Mouse (Mus musculus) limb, embryonic 12.5 days (tissue): ENCODE measurements around the gene Fam219a. TPM values are rescaled to one million over a fixed set of nuclear protein-coding genes. Genes with fewer than 3 reads are reported as not detected.
A peak's percentile ranks its signal among the peaks of the same experiment; 100 is the strongest.

Experiments used
- ATAC-seq: fragments of 200-750 bp; cut with Nextera tagmentation; 2 replicates; pipeline ENCODE4 v1.8.0; 2017; ENCODE audit warnings: low read depth, moderate TSS enrichment; ENCODE audit not compliant: insufficient number of reproducible peaks, insufficient read depth, low FRiP score, low TSS enrichment
- H3K27ac ChIP-seq: fragments of 300-500 bp; sonication (generic); 2 replicates; pipeline ENCODE4 v1.5.1; 2016; ENCODE audit warnings: mild to moderate bottlenecking, moderate library complexity
- H3K27me3 ChIP-seq: fragments of 300-500 bp; sonication (generic); 2 replicates; pipeline ENCODE4 v1.6.1; 2016; ENCODE audit warnings: mild to moderate bottlenecking, moderate library complexity
- H3K36me3 ChIP-seq: fragments of 300-500 bp; sonication (generic); 2 replicates; pipeline ENCODE4 v1.6.1; 2016; ENCODE audit warnings: mild to moderate bottlenecking, moderate library complexity
- H3K4me1 ChIP-seq: fragments of 300-500 bp; sonication (generic); replicated peaks from 2 replicates; pipeline ENCODE4 v1.6.1; 2016
- H3K4me2 ChIP-seq: fragments of 300-500 bp; sonication (generic); 2 replicates; pipeline ENCODE4 v1.6.1; 2016; ENCODE audit warnings: mild to moderate bottlenecking, moderate library complexity
- H3K4me3 ChIP-seq: fragments of 300-500 bp; sonication (generic); replicated peaks from 2 replicates; pipeline ENCODE4 v1.5.1; 2016; ENCODE audit warnings: mild to moderate bottlenecking
- H3K9ac ChIP-seq: fragments of 300-500 bp; sonication (generic); replicated peaks from 2 replicates; pipeline ENCODE4 v1.6.1; 2016; ENCODE audit warnings: mild to moderate bottlenecking, moderate library complexity
- H3K9me3 ChIP-seq: fragments of 300-500 bp; sonication (generic); 2 replicates; pipeline ENCODE4 v1.6.1; 2016; ENCODE audit warnings: mild to moderate bottlenecking, moderate library complexity
- WGBS: fragments of 180-500 bp; shearing (Covaris S2); methylation state at CpG from one replicate; pipeline ENCODE4 v1.1.7; 2016; 5-methylcytosine and 5-hydroxymethylcytosine counted together
- polyA plus RNA-seq: library from polyadenylated mRNA; unstranded; fragments of >200 nt; fragmentation: Nextera tagmentation; extraction: Ambion mirVana; gene quantifications from 2 replicates; pipeline ENCODE4 v1.2.1, GENCODE M21; 2016

Gene Fam219a
- polyA plus RNA-seq, 1 experiment from 2014 or later: 2.4 TPM

DNA sequence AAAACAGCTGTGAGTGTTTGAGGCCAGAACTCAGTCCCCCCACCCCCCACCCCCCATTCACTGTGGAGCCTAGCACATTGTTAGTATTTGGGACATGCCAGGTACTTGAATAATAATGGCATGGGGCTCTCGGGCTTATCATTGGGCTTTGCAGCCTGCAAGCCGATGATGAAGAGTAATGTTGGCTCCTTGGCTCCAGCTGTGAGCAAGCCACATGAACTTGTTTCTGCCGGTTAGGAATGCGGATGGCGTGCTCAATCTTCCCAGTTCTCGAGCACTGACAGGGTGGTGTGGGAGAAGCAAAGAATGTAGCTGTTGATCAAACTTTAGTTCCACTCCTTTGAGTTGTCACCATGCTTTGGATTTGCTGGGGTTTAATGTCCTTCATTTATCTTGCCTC is 6.6 kb upstream of the Fam219a start:
- H3K4me3 ChIP-seq: no peak overlapping the region
- H3K27me3 ChIP-seq: peaks cover 24% of the 10 kb centered on the region
- 37% methylated on average over 6 of the region's 6 CpGs for WGBS
- no peak overlapping the region for H3K4me2 ChIP-seq
- no peak overlapping the region for H3K9ac ChIP-seq
- H3K4me1 ChIP-seq: no peaks in the 10 kb centered on the region
- no peak for ATAC-seq
- H3K9me3 ChIP-seq: no peaks in the 10 kb centered on the region
- H3K36me3 ChIP-seq: no peaks in the 10 kb centered on the region
- H3K27ac ChIP-seq: no peak overlapping the region

DNA sequence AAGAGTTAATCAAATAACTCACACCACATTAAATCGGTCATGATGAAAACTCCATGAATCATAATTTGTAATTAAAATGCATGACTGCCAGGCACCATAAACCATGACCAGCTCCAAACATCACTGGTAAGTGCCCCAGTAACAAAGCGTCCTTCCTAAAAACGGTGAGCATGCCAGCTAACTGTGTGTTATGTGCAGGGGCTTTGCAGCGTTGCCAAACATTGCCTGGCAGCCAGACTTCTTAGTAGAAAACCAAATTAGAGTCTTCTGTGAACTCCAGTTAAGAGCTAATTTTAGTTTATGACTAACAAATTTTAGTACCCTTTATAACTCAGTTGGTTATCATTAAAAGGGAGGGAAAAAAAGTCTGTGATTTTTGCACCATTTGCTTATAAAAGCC is 4.2 kb upstream of the Fam219a start:
- H3K4me3 ChIP-seq: no peak overlapping the region
- WGBS: 62% methylated on average over 4 of the region's 4 CpGs
- no peaks in the 10 kb centered on the region for H3K9me3 ChIP-seq
- H3K4me1 ChIP-seq: peaks cover 12% of the 10 kb centered on the region
- H3K27ac ChIP-seq: no peak overlapping the region
- no peak for ATAC-seq
- H3K27me3 ChIP-seq: peaks cover 34% of the 10 kb centered on the region
- no peak overlapping the region for H3K9ac ChIP-seq
- no peaks in the 10 kb centered on the region for H3K36me3 ChIP-seq
- H3K4me2 ChIP-seq: no peak overlapping the region

GRCm38 (mm10) chr4:41571490-41571889 is 2.2 kb upstream of the Fam219a start:
- no peak overlapping the region for H3K4me2 ChIP-seq
- no peaks in the 10 kb centered on the region for H3K9me3 ChIP-seq
- no peak overlapping the region for H3K4me3 ChIP-seq
- no peak for ATAC-seq
- 24% methylated on average over 5 of the region's 5 CpGs for WGBS
- H3K27me3 ChIP-seq: peaks cover 51% of the 10 kb centered on the region
- H3K27ac ChIP-seq: no peak overlapping the region
- H3K36me3 ChIP-seq: no peaks in the 10 kb centered on the region
- H3K9ac ChIP-seq: no peak overlapping the region
- H3K4me1 ChIP-seq: peaks cover 18% of the 10 kb centered on the region

- Histone ChIP-seq H3K4me3 (peak overlapping the region; percentile 70), H3K27me3 (peaks cover 71% of the 10 kb centered on the region), H3K9me3 (no peaks in the 10 kb centered on the region), H3K4me1 (peaks cover 18% of the 10 kb centered on the region), H3K27ac (no peak overlapping the region), H3K36me3 (no peaks in the 10 kb centered on the region), H3K9ac (peak overlapping the region; percentile 67), H3K4me2 (peak overlapping the region; percentile 99)
- under 1% methylated on average over 57 of the region's 58 CpGs for WGBS
- peak; percentile 76; the same call in 1 of the 2 replicates for ATAC-seq
Measured at GRCm38 (mm10) chr4:41568682-41569410, 492 bp downstream of the Fam219a start.

DNA sequence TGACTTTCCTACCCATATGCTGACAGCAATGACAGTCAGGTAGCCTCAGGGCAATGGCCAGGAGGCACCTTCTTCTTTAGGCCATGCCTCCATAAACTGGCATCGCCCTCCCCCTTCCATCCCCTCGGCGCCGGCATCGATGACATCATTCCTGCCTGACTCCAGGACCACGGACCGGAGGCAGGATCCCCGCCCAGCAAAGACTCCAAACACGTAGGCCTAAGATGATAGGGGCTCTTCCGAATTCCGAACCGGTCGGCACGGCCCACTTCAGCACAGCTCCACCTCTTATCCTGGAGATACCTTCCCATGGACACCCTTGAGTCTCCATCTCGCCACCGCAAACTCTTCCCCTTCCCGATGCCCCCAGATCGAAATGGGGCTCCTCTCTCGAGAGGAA is 1.1 kb downstream of the Fam219a start:
- no peaks in the 10 kb centered on the region for H3K9me3 ChIP-seq
- H3K27ac ChIP-seq: no peak overlapping the region
- peaks cover 18% of the 10 kb centered on the region for H3K4me1 ChIP-seq
- H3K9ac ChIP-seq: 0 out of 2 replicates have a peak overlapping the region, but pooled peaks have one; percentile 67
- peak overlapping the region; percentile 99 for H3K4me2 ChIP-seq
- H3K27me3 ChIP-seq: peaks cover 72% of the 10 kb centered on the region
- H3K36me3 ChIP-seq: no peaks in the 10 kb centered on the region
- peak overlapping the region; percentile 70 for H3K4me3 ChIP-seq
- no peak for ATAC-seq
- WGBS: 6% methylated on average over 19 of the region's 19 CpGs

DNA sequence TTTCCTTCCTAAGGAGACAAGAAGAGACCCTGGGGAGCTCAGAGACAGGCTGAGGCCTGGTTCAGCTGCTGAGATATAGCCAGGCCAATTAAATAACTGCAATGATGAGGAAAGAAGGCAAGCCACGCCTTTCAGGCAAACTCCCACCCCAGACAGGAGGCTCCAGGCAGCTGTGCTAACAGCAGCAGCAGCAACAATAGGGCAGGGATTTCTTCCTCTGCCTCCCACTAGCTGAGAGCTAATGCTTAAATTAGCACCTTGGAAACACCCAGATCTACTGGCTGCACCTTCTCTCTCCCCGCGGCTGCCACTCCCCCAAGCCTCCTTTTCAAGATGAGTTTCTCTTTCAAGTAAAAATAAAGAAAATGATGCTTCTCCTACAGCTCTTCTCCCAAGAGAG is 3.2 kb downstream of the Fam219a start:
- no peaks in the 10 kb centered on the region for H3K36me3 ChIP-seq
- H3K4me1 ChIP-seq: peaks cover 18% of the 10 kb centered on the region
- WGBS: 7% methylated on average over 3 of the region's 3 CpGs
- H3K4me2 ChIP-seq: no peak overlapping the region
- H3K27me3 ChIP-seq: peaks cover 67% of the 10 kb centered on the region
- ATAC-seq: no peak
- no peak overlapping the region for H3K9ac ChIP-seq
- no peak overlapping the region for H3K4me3 ChIP-seq
- no peaks in the 10 kb centered on the region for H3K9me3 ChIP-seq
- no peak overlapping the region for H3K27ac ChIP-seq

- no peaks in the 10 kb centered on the region for H3K9me3 ChIP-seq
- no peak overlapping the region for H3K9ac ChIP-seq
- ATAC-seq: no peak
- H3K36me3 ChIP-seq: no peaks in the 10 kb centered on the region
- WGBS: 91% methylated on average over 5 of the region's 5 CpGs
- H3K4me2 ChIP-seq: no peak overlapping the region
- peaks cover 5% of the 10 kb centered on the region for H3K4me1 ChIP-seq
- H3K27me3 ChIP-seq: peaks cover 56% of the 10 kb centered on the region
- no peak overlapping the region for H3K27ac ChIP-seq
- no peak overlapping the region for H3K4me3 ChIP-seq
Measured at GRCm38 (mm10) chr4:41563297-41563696, 6.0 kb downstream of the Fam219a start.

- H3K4me2 ChIP-seq: no peak overlapping the region
- peaks cover 30% of the 10 kb centered on the region for H3K27me3 ChIP-seq
- 79% methylated on average over 3 of the region's 3 CpGs for WGBS
- no peak for ATAC-seq
- H3K9ac ChIP-seq: no peak overlapping the region
- no peaks in the 10 kb centered on the region for H3K36me3 ChIP-seq
- peaks cover 9% of the 10 kb centered on the region; the same call in 1 of the 2 replicates for H3K4me1 ChIP-seq
- no peak overlapping the region for H3K4me3 ChIP-seq
- no peaks in the 10 kb centered on the region for H3K9me3 ChIP-seq
- H3K27ac ChIP-seq: no peak overlapping the region
Measured at GRCm38 (mm10) chr4:41557092-41557491, 12.2 kb downstream of the Fam219a start.

- Histone ChIP-seq H3K4me1 (peaks cover 10% of the 10 kb centered on the region; the same call in 1 of the 2 replicates), H3K9ac (no peak overlapping the region), H3K36me3 (no peaks in the 10 kb centered on the region), H3K4me3 (no peak overlapping the region), H3K9me3 (no peaks in the 10 kb centered on the region), H3K27me3 (peaks cover 27% of the 10 kb centered on the region), H3K27ac (no peak overlapping the region), H3K4me2 (no peak overlapping the region)
- no peak for ATAC-seq
- WGBS: 48% methylated on average over 5 of the region's 5 CpGs
Measured at GRCm38 (mm10) chr4:41556311-41556953, 12.9 kb downstream of the Fam219a start.

DNA sequence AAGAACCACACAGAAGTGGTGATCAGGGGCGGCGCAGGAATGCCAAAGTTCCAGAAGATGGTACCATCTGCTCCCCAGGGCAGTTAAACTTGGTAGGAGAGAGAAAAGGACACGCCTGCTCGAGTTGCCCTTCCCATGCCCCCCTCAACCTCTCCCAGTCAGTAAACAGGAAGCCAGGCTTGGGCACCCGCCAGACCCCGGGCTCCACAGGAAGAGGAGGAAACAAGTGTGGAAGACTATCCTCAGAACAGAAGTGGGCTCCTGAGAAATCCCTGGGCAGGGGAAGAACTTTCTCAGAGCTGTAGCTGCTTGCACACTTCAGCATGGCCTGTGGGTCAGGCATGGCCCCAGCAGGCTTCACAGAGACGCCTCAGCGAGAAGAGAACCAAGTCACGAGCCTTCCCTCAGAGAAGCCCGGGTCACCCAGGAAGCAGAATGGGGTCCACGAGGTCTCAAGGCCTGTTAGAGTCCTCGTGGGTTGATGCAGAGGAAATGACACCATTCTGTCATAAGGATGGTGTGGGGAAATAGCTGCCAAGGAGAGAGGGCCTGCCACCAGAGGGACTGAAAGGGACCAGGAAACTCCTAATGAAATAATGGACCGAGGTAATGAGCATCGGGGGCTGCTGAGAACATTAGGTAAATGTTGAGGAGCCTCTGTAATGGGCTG is 14.2 kb downstream of the Fam219a start:
- no peak for ATAC-seq
- no peak overlapping the region for H3K27ac ChIP-seq
- no peaks in the 10 kb centered on the region for H3K9me3 ChIP-seq
- no peak overlapping the region for H3K4me3 ChIP-seq
- no peak overlapping the region for H3K9ac ChIP-seq
- peaks cover 24% of the 10 kb centered on the region for H3K27me3 ChIP-seq
- 69% methylated on average over 14 of the region's 14 CpGs for WGBS
- no peaks in the 10 kb centered on the region for H3K36me3 ChIP-seq
- no peak overlapping the region for H3K4me2 ChIP-seq
- H3K4me1 ChIP-seq: peaks cover 10% of the 10 kb centered on the region; the same call in 1 of the 2 replicates

GRCm38 (mm10) chr4:41553116-41553515 is 16.2 kb downstream of the Fam219a start:
- H3K4me1 ChIP-seq: peaks cover 10% of the 10 kb centered on the region; the same call in 1 of the 2 replicates
- no peak overlapping the region for H3K4me3 ChIP-seq
- H3K27ac ChIP-seq: no peak overlapping the region
- ATAC-seq: 0 out of 2 replicates have a peak, but pooled peaks have one; percentile 56
- H3K9ac ChIP-seq: no peak overlapping the region
- no peaks in the 10 kb centered on the region for H3K9me3 ChIP-seq
- no peak overlapping the region for H3K4me2 ChIP-seq
- WGBS: 47% methylated on average over 11 of the region's 11 CpGs
- H3K36me3 ChIP-seq: no peaks in the 10 kb centered on the region
- peaks cover 24% of the 10 kb centered on the region for H3K27me3 ChIP-seq
